ENCODE assay signal across 8 mouse cellular contexts in genomic region chr11:98858759-98859731, GRCm38 (mm10). TPM values are rescaled to one million over a fixed set of nuclear protein-coding genes. Genes with fewer than 3 reads are reported as not detected.
DNase-seq lines count a peak whose midpoint lies in the region; ATAC-seq lines count a peak whose summit lies in the region.

No protein-coding gene starts in this region.

- no peaks in the 10 kb centered on the region for H3K9me3 ChIP-seq in heart, embryonic 12.5 days (replicated peaks)
- no peaks in the 10 kb centered on the region for H3K9me3 ChIP-seq in intestine, embryonic 16.5 days (ENCODE audit: control insufficient read depth, low read length)

- no peak overlapping the region for H3K9ac ChIP-seq in heart, embryonic 12.5 days
- H3K9ac ChIP-seq in intestine, embryonic 16.5 days (ENCODE audit: low read depth, low read length) = no peak overlapping the region

- no peaks in the 10 kb centered on the region for H3K27me3 ChIP-seq in heart, embryonic 12.5 days (replicated peaks)
- no peaks in the 10 kb centered on the region for H3K27me3 ChIP-seq in intestine, embryonic 16.5 days (replicated peaks; ENCODE audit: control insufficient read depth, insufficient read depth, low read length)

- peak; percentile 98 for DNase-seq in heart, adult 11 months
- DNase-seq in cerebellum, postnatal 25 days = peak; percentile 91 to 94
- DNase-seq in gastrocnemius, postnatal 10 days = peak; percentile 91
- DNase-seq in left cerebral cortex, postnatal 14 days (ENCODE audit: low spot score in 2 of 2) = peak; percentile 93 to 94
- DNase-seq in mesoderm, embryonic 11.5 days (ENCODE audit: low read depth, low spot score) = peak; percentile 92
- DNase-seq in spleen, postnatal 10 days (ENCODE audit: low spot score in 2 of 2) = peak; percentile 91

- H3K4me1 ChIP-seq in heart, embryonic 12.5 days (replicated peaks) = peaks cover 7% of the 10 kb centered on the region
- H3K4me1 ChIP-seq in intestine, embryonic 16.5 days (ENCODE audit: control insufficient read depth, insufficient read depth, low read length) = 0 out of 2 replicates have a peak, but pooled peaks cover 5% of the 10 kb centered on the region

- H3K4me2 ChIP-seq in heart, embryonic 12.5 days = no peak overlapping the region
- no peak overlapping the region; the same call in 1 of the 2 replicates for H3K4me2 ChIP-seq in intestine, embryonic 16.5 days (ENCODE audit: low read depth, low read length)

- no peaks in the 10 kb centered on the region for H3K36me3 ChIP-seq in heart, embryonic 12.5 days
- H3K36me3 ChIP-seq in intestine, embryonic 16.5 days (ENCODE audit: control insufficient read depth, insufficient read depth, low read length) = no peaks in the 10 kb centered on the region

- intact Hi-C loops in left cerebral cortex, postnatal 14 days (cut with DNase I) = loop anchor here (2.0 kb wide), 1 partner anchor 50 kb away; no protein-coding TSS in a partner anchor

- no peak overlapping the region for H3K27ac ChIP-seq in heart, embryonic 12.5 days (ENCODE audit: poor library complexity, severe bottlenecking)
- no peak overlapping the region; the same call in 1 of the 2 replicates for H3K27ac ChIP-seq in intestine, embryonic 16.5 days (ENCODE audit: low read length)

- no peak for ATAC-seq in heart, embryonic 12.5 days (ENCODE audit: insufficient number of reproducible peaks, low FRiP score)
- peak; percentile 51 for ATAC-seq in intestine, embryonic 16.5 days

- no peak overlapping the region for H3K4me3 ChIP-seq in heart, embryonic 12.5 days
- no peak overlapping the region for H3K4me3 ChIP-seq in intestine, embryonic 16.5 days (ENCODE audit: low read length)

- 31% methylated on average over 14 of the region's 14 CpGs for WGBS in heart, embryonic 12.5 days
- WGBS in intestine, embryonic 16.5 days = 31% methylated on average over 14 of the region's 14 CpGs

RNA-seq across cellular contexts. Expression of gene Wipf2, which starts 4.4 kb away (rescaled TPM):
- 3.0 and 3.3 TPM in 2 replicates for polyA plus RNA-seq in heart, embryonic 12.5 days (2016; fragmentation: Nextera tagmentation; extraction: Ambion mirVana)
- total RNA-seq in gastrocnemius, postnatal 10 days (2021) = 1 to 10 TPM; 6.3 to 9.0 TPM
- 3.4 and 3.5 TPM in 2 replicates for polyA plus RNA-seq in intestine, embryonic 16.5 days (2015; fragmentation: Nextera tagmentation; extraction: Ambion mirVana)
- 10 to 100 TPM; 45.5 to 45.9 TPM for total RNA-seq in left cerebral cortex, postnatal 14 days (2021)

RNA-seq across cellular contexts. Expression of gene Rapgefl1, which starts 22.5 kb away (rescaled TPM):
- 0.51 and 1.0 TPM in 2 replicates for polyA plus RNA-seq in heart, embryonic 12.5 days (2016; fragmentation: Nextera tagmentation; extraction: Ambion mirVana)
- total RNA-seq in gastrocnemius, postnatal 10 days (2021) = 1 to 10 TPM; 1.9 to 2.6 TPM
- polyA plus RNA-seq in intestine, embryonic 16.5 days (2015; fragmentation: Nextera tagmentation; extraction: Ambion mirVana) = 0.67 and 1.1 TPM in 2 replicates
- 100 to 1,000 TPM; 141 to 143 TPM for total RNA-seq in left cerebral cortex, postnatal 14 days (2021)

RNA-seq across cellular contexts. Expression of gene Cdc6, which starts 48.6 kb away (rescaled TPM):
- polyA plus RNA-seq in heart, embryonic 12.5 days (2016; fragmentation: Nextera tagmentation; extraction: Ambion mirVana) = 27.0 and 27.7 TPM in 2 replicates
- total RNA-seq in gastrocnemius, postnatal 10 days (2021) = 1 to 10 TPM; 2.3 to 3.5 TPM
- 18.9 and 23.0 TPM in 2 replicates for polyA plus RNA-seq in intestine, embryonic 16.5 days (2015; fragmentation: Nextera tagmentation; extraction: Ambion mirVana)
- under 1 TPM; 0.47 to 0.57 TPM for total RNA-seq in left cerebral cortex, postnatal 14 days (2021)

RNA-seq across cellular contexts. Expression of gene Casc3, which starts 54.3 kb away (rescaled TPM):
- 31.8 and 33.3 TPM in 2 replicates for polyA plus RNA-seq in heart, embryonic 12.5 days (2016; fragmentation: Nextera tagmentation; extraction: Ambion mirVana)
- total RNA-seq in gastrocnemius, postnatal 10 days (2021) = 10 to 100 TPM; 19.1 to 26.2 TPM
- 23.1 and 24.3 TPM in 2 replicates for polyA plus RNA-seq in intestine, embryonic 16.5 days (2015; fragmentation: Nextera tagmentation; extraction: Ambion mirVana)
- total RNA-seq in left cerebral cortex, postnatal 14 days (2021) = 10 to 100 TPM; 53.1 to 54.6 TPM

Comparison
In these comparisons a context has a peak if more than half of its experiments do, and no peak if none do; other contexts are left out.
1. RNA of gene Wipf2, which starts 4.4 kb away (total RNA-seq): 45.5 to 45.9 TPM in left cerebral cortex, postnatal 14 days; 6.3 to 9.0 TPM in gastrocnemius, postnatal 10 days; every median in the first group is over 4 times any median in the second.
2. RNA of gene Rapgefl1, which starts 22.5 kb away (total RNA-seq): 141 to 143 TPM in left cerebral cortex, postnatal 14 days; 1.9 to 2.6 TPM in gastrocnemius, postnatal 10 days; every median in the first group is over 10 times any median in the second.
3. Peak in every context shown above with its lines, with median percentiles within 50 percentile points of each other: DNase-seq.